Mouse (Mus musculus) lung, postnatal 0 days (tissue): Measurements from ENCODE around the gene Trpv2.

Experiments
- CTCF ChIP-seq: IDR thresholded peaks from 2 replicates; pipeline ENCODE4 v1.5.1; 2016; ENCODE audit warnings: antibody characterized with exemption, mild to moderate bottlenecking
- EP300 ChIP-seq: IDR thresholded peaks from 2 replicates; pipeline ENCODE4 v1.6.1; 2016; ENCODE audit warnings: antibody characterized with exemption, mild to moderate bottlenecking, control low read depth

GRCm38 (mm10) chr11:62624341-62625291 lies 50.3 kb downstream of the Trpv2 start:
- no peak for TF ChIP-seq CTCF
- TF ChIP-seq EP300, result peak; percentile 80
